Mouse (Mus musculus) myocyte (in vitro differentiated cells): ENCODE data around the gene Krtap5-5.

ENCODE experiments used
- CEBPB ChIP-seq: IDR thresholded peaks from 2 replicates; pipeline ENCODE4 v1.6.1; 2011; ENCODE audit warnings: mild to moderate bottlenecking, moderate library complexity; ENCODE audit not compliant: poor library complexity, insufficient read depth, severe bottlenecking
- MYOD1 ChIP-seq, 3 experiments: IDR thresholded peaks; one replicate each; pipeline ENCODE4 v1.6.1; 2011; ENCODE audit warnings: control low read depth in 2 of 3, low read depth in 2 of 3, mild to moderate bottlenecking in 2 of 3, moderate library complexity in 1 of 3; ENCODE audit not compliant: insufficient read length in 2 of 3, control insufficient read depth in 1 of 3
- POLR2A ChIP-seq: IDR thresholded peaks from one replicate; pipeline ENCODE4 v1.6.1; 2011; ENCODE audit warnings: low read depth, mild to moderate bottlenecking, control low read depth, moderate library complexity; ENCODE audit not compliant: insufficient read length
- POLR2AphosphoS2 ChIP-seq: IDR thresholded peaks from one replicate; pipeline ENCODE4 v1.6.1; 2011; ENCODE audit warnings: low read depth, control low read depth; ENCODE audit not compliant: insufficient read length

DNA sequence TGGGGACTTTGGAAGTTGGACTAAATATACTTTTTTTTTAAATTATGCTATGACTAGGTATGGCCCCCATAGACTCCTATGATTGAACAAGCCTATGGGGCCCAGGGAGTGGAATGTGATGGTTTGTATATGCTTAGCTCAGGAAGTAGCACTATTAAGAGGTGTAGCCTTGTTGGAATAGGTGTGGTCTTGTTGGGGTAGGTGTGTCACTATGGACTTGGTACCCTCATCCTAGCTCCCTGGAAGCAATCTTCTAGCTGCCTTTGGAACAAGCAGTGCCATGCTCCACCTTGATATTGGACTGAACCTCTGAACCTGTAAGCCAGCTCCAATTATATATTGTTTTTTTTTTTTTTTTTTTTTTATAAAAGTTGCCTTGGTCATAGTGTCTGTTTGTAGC lies 24.3 kb downstream of the Krtap5-5 start:
- no peak for TF ChIP-seq MYOD1 (IDR thresholded peaks at IDR 0.05; ENCODE audit: control insufficient read depth in 1 of 3, insufficient read length in 2 of 3, low read depth in 2 of 3)
- no peak for TF ChIP-seq POLR2A
- TF ChIP-seq CEBPB, result no peak
- no peak for TF ChIP-seq POLR2AphosphoS2
